Mouse (Mus musculus) lung, embryonic 16.5 days (tissue): ENCODE data around the gene Ppfia1. TPM values are rescaled to one million over a fixed set of nuclear protein-coding genes. Genes with fewer than 3 reads are reported as not detected.
A peak's percentile ranks its signal among the peaks of the same experiment; 100 is the strongest.

Experiments used
- ATAC-seq: fragments of 200-750 bp; cut with Nextera tagmentation; 2 replicates; pipeline ENCODE4 v1.8.0; 2017; ENCODE audit warnings: low read depth, mild to moderate bottlenecking, moderate library complexity
- H3K27ac ChIP-seq: fragments of 300-500 bp; sonication (generic); 2 replicates; pipeline ENCODE4 v1.5.1; 2014; ENCODE audit warnings: mild to moderate bottlenecking, control low read depth, low read length
- H3K27me3 ChIP-seq: fragments of 300-500 bp; sonication (generic); 2 replicates; pipeline ENCODE4 v1.6.1; 2014; ENCODE audit warnings: low read depth, low read length, mixed read lengths; ENCODE audit not compliant: control insufficient read depth, insufficient read depth
- H3K36me3 ChIP-seq: fragments of 300-500 bp; sonication (generic); 2 replicates; pipeline ENCODE4 v1.6.1; 2014; ENCODE audit warnings: low read length; ENCODE audit not compliant: control insufficient read depth, insufficient read depth
- H3K4me1 ChIP-seq: fragments of 300-500 bp; sonication (generic); replicated peaks from 2 replicates; pipeline ENCODE4 v1.6.1; 2014; ENCODE audit warnings: low read length, mixed read lengths; ENCODE audit not compliant: control insufficient read depth, insufficient read depth
- H3K4me2 ChIP-seq: fragments of 300-500 bp; sonication (generic); 2 replicates; pipeline ENCODE4 v1.6.1; 2014; ENCODE audit warnings: low read depth, low read length, control low read depth
- H3K4me3 ChIP-seq: fragments of 300-500 bp; sonication (generic); 2 replicates; pipeline ENCODE4 v1.5.1; 2014; ENCODE audit warnings: mild to moderate bottlenecking, low read length, control low read depth
- H3K9ac ChIP-seq: fragments of 300-500 bp; sonication (generic); 2 replicates; pipeline ENCODE4 v1.6.1; 2014; ENCODE audit warnings: low read length, control low read depth
- H3K9me3 ChIP-seq: fragments of 300-500 bp; sonication (generic); 2 replicates; pipeline ENCODE4 v1.6.1; 2016; ENCODE audit warnings: low read length; ENCODE audit not compliant: control insufficient read depth
- WGBS: fragments of 180-500 bp; shearing (Covaris S2); extraction: QIAGEN DNeasy Blood & Tissue Kit; methylation state at CpG from one replicate; pipeline ENCODE4 v1.1.7; 2014; 5-methylcytosine and 5-hydroxymethylcytosine counted together
- polyA plus RNA-seq: library from polyadenylated mRNA; unstranded; fragments of >200 nt; fragmentation: Nextera tagmentation; extraction: Ambion mirVana; gene quantifications from 2 replicates; pipeline ENCODE4 v1.2.1, GENCODE M21; 2015

Ppfia1 gene
- polyA plus RNA-seq, 1 experiment from 2014 or later: 25.9 TPM

DNA sequence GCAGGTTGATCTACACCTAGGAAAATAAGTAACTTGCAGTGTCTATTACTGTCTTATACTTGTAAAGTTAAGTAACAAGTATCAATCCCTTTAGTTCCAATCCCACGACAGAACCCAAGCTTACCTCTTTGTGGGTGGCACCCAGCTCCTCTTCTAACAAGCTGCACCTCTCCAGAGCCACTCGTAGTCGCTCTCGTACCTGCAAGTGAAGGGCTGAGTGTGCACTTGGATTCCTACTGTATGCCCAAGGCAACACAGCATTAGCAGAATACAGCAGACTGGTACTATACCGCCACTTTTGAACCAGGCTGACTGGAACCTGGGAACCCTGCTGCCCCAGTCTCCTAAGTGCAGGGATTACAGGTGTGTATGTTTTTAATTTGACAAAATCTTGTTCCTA lies 33.7 kb downstream of the Ppfia1 start:
- Histone ChIP-seq H3K4me2 (no peak overlapping the region), H3K4me1 (no peaks in the 10 kb centered on the region), H3K4me3 (no peak overlapping the region), H3K9ac (no peak overlapping the region), H3K27ac (no peak overlapping the region), H3K36me3 (peaks cover 28% of the 10 kb centered on the region), H3K9me3 (no peaks in the 10 kb centered on the region), H3K27me3 (no peaks in the 10 kb centered on the region)
- 75% methylated on average over 5 of the region's 5 CpGs for WGBS
- no peak for ATAC-seq

DNA sequence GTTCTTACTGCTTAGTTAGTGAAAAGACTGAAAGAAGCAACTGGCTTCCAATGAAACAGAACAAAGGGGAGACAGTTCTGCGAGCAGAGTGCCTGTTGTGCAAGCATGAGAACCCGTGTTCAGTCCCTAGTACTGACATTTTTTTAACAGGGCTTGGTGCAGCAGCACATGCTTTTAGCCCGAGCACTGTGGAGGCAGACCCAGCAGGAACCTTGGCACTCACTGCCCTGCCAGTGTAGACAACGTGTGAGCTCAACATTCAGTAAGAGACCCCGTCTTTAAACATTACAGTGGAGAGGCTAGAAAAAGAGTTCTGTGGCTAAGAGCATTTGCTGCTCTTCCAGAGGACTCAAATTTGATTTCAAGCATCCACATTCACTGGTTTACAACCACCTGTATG lies 36.8 kb downstream of the Ppfia1 start:
- 81% methylated on average over 5 of the region's 5 CpGs for WGBS
- H3K27me3 ChIP-seq: no peaks in the 10 kb centered on the region
- ATAC-seq: no peak

DNA sequence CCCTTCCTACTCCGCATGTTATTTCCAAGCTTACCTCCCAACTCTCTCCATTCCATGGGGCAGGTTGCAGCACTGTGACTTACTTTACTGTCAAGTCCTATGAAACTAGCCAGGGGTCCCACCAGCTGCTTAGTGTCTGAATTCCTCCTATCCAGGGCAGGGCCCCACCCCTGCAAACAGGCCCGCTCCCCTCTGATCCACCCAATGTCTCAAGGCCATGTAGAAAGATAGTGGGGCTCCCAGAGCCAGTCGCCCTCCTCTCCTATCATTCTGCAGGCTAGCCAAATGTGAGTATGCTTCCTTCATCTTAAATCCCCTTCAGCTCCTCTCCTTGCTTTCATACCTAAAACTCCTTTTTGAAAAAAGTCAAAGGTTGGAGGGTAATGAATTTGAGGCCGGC lies 44.4 kb downstream of the Ppfia1 start:
- H3K9me3 ChIP-seq: no peaks in the 10 kb centered on the region
- H3K27ac ChIP-seq: no peak overlapping the region
- no peak for ATAC-seq
- no peak overlapping the region for H3K4me3 ChIP-seq
- no peaks in the 10 kb centered on the region for H3K4me1 ChIP-seq
- no peak overlapping the region for H3K9ac ChIP-seq
- H3K27me3 ChIP-seq: no peaks in the 10 kb centered on the region
- WGBS: 93% methylated on average over 4 of the region's 4 CpGs
- H3K4me2 ChIP-seq: no peak overlapping the region
- H3K36me3 ChIP-seq: peaks cover 49% of the 10 kb centered on the region

More for the DNA sequence above, 36.8 kb downstream of the Ppfia1 start:
- H3K4me1 ChIP-seq: no peaks in the 10 kb centered on the region
- no peak overlapping the region for H3K4me3 ChIP-seq
- H3K36me3 ChIP-seq: peaks cover 32% of the 10 kb centered on the region
- H3K9ac ChIP-seq: no peak overlapping the region
- no peaks in the 10 kb centered on the region for H3K9me3 ChIP-seq
- no peak overlapping the region for H3K4me2 ChIP-seq
- H3K27ac ChIP-seq: no peak overlapping the region

DNA sequence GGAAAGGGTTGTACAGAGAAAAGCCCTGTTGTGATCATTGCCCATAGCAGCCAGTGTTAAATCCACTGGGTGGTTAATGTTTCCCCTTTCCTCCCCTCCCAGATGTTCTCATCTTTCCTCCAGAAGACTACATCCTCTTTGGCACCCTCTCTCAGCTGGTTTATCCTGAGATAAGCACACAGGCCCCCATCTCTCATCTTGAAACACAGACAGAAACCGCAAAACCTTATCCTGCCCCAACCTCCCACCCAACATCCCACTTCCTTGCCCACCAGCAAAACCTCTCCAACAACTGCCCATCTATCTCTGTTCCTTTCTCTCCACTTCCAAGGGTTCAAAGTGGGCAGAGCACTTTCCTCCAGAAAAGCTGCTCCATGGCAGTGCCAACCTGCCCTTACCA lies 46.7 kb downstream of the Ppfia1 start:
- Histone ChIP-seq H3K36me3 (peaks cover 53% of the 10 kb centered on the region), H3K4me2 (no peak overlapping the region), H3K4me1 (no peaks in the 10 kb centered on the region), H3K9me3 (no peaks in the 10 kb centered on the region), H3K9ac (no peak overlapping the region), H3K4me3 (no peak overlapping the region), H3K27ac (no peak overlapping the region), H3K27me3 (no peaks in the 10 kb centered on the region)
- no peak for ATAC-seq
- 89% methylated on average over 1 of the region's 1 CpGs for WGBS

DNA sequence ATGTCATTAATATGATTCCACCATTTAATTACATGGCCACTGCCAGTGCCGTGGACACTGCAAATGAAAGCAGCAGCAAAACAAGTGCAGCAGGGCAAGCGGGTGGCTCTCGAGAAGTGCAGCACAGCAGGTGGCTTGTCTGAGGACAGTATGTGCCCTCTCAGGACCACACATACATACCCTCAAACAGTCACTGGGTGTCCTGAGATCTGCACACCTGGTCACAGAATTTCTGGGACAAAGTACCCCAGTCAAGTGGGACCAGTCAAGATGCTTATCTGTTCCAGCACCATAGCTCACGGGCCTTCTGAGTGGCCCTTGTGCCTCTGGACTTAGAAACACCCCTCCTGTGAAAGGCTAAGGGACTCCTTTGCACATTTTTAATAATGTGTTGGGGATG lies 49.6 kb downstream of the Ppfia1 start:
- Histone ChIP-seq H3K4me2 (no peak overlapping the region), H3K4me1 (no peaks in the 10 kb centered on the region), H3K9ac (no peak overlapping the region), H3K27me3 (no peaks in the 10 kb centered on the region), H3K27ac (no peak overlapping the region), H3K4me3 (no peak overlapping the region), H3K9me3 (no peaks in the 10 kb centered on the region), H3K36me3 (peaks cover 38% of the 10 kb centered on the region)
- ATAC-seq: no peak
- WGBS: 82% methylated on average over 4 of the region's 4 CpGs

DNA sequence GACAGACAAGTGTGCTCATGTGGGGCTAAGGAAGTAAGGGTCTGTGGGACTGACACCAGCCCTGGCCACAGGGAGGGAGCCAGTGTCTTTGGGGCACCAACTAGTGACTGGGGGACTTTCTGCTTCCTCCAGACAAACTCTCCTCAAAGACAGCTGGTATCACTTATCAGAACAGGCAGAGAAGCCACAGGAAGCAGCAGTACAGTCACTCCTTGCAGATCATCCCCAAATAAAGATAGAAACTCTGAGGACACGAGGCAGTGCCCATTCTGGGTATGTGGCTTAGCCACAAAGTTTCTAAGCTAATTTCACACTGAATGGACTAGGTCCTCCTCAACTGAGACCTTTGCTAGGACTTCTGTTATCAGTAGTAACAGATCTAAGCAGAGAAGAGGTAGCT lies 60.6 kb downstream of the Ppfia1 start:
- Histone ChIP-seq H3K9ac (no peak overlapping the region), H3K4me3 (no peak overlapping the region), H3K4me1 (no peaks in the 10 kb centered on the region), H3K9me3 (no peaks in the 10 kb centered on the region), H3K27ac (no peak overlapping the region), H3K27me3 (no peaks in the 10 kb centered on the region), H3K4me2 (no peak overlapping the region), H3K36me3 (peaks cover 17% of the 10 kb centered on the region)
- 71% methylated on average over 1 of the region's 1 CpGs for WGBS
- ATAC-seq: no peak

DNA sequence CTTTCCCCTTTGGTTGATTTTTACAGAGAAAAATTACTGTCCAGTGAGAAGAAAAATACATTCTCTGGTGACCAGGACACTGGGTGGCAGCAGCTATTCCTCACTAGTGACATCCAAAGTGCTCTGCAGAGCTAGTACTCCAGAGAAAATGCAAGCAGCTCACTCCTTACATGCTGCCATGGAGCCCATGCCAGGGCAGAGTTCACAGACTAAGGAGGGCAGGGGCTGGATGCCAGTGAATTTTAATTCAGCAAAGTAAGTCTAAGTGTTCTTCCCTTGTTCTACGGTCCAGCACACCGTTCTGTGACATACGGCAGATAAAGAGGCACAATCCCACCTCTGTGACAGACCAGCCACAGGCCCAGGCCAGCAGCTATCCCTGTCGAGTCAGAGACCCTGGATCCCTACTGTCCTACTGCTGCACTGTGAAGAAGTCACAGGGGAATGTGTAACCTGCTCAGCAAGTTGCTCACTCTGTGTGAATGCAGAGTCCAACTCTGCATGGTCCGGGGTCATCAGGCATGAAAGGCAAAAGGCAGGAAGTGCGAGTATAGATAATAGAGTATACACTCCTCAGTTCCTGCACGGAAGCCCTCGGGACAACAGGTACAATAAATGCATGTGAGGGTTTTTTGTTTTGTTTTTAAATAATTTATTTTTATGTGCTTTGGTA lies 63.2 kb downstream of the Ppfia1 start:
- no peak overlapping the region for H3K9ac ChIP-seq

DNA sequence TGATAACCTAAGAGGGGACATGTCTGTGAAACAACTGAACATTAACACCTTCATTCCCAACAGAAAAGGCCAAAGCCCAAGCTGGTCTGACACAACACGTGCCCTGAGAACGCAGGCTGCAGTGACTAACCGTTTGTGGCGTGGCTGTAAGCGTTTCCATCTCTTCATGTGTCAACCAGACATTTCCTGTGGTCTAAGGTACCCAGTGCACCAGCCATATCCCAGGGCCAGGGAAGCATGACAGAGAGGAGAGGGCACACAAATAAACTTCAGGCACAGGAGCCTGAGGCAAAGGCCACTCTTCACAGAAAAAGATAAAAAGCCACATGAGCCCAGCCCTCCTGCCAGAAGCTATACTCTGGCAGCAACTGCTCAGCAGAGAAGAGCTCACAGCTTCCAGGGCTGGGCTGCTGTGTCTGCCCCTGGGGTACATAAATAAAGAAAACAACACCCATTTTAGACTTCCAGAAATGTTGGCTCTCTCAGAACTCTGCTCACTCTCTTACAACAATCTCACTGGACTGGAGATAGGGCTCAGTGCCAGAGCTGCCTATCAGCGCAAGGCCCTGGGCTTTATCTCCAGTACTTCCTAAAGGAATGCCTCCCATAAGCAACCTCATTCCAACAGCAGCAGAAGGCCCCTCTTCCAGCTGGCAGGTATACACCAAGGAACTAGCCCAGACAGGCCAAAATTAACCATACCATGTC lies 64.3 kb downstream of the Ppfia1 start:
- H3K27ac ChIP-seq: no peak overlapping the region
- peak; percentile 49 for ATAC-seq
- 77% methylated on average over 6 of the region's 6 CpGs for WGBS
- H3K36me3 ChIP-seq: peaks cover 19% of the 10 kb centered on the region
- H3K27me3 ChIP-seq: no peaks in the 10 kb centered on the region
- H3K9ac ChIP-seq: no peak overlapping the region
- H3K9me3 ChIP-seq: no peaks in the 10 kb centered on the region
- H3K4me2 ChIP-seq: no peak overlapping the region
- no peaks in the 10 kb centered on the region for H3K4me1 ChIP-seq
- no peak overlapping the region for H3K4me3 ChIP-seq

More for the DNA sequence above, 63.2 kb downstream of the Ppfia1 start:
- no peak for ATAC-seq
- Histone ChIP-seq H3K27ac (no peak overlapping the region), H3K27me3 (no peaks in the 10 kb centered on the region), H3K4me1 (no peaks in the 10 kb centered on the region), H3K4me2 (no peak overlapping the region), H3K4me3 (no peak overlapping the region), H3K36me3 (peaks cover 12% of the 10 kb centered on the region; the same call in 1 of the 2 replicates), H3K9me3 (no peaks in the 10 kb centered on the region)
- WGBS: 89% methylated on average over 8 of the region's 8 CpGs

DNA sequence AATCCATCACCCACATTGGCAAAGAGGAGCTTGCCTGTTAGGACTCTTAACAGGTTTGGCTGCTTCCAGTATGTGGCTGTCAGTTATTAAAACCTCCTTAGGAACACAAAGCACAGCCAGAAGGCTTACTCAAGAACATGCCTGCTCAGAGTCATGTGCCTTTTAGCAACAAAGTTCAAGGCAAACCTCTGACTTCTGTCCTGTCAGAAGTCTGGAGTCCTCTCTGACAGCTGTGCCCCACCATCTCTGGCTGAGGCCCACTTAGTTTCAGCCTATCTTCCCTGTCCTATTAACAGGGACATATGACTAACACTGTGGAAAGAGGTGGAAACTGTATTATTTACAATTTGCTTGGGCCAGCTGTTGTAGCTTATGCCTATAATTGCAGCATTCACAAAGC lies 73.2 kb downstream of the Ppfia1 start:
- H3K4me3 ChIP-seq: no peak overlapping the region
- H3K4me2 ChIP-seq: no peak overlapping the region
- no peak overlapping the region for H3K9ac ChIP-seq
- H3K4me1 ChIP-seq: no peaks in the 10 kb centered on the region
- H3K27me3 ChIP-seq: no peaks in the 10 kb centered on the region
- peaks cover 39% of the 10 kb centered on the region for H3K36me3 ChIP-seq
- no peak overlapping the region for H3K27ac ChIP-seq
- H3K9me3 ChIP-seq: no peaks in the 10 kb centered on the region
- ATAC-seq: no peak
